Mouse (Mus musculus): ENCODE measurements around the gene Ceacam2. TPM values are rescaled to one million over a fixed set of nuclear protein-coding genes. Genes with fewer than 3 reads are reported as not detected.
"Not testable (repeated sequence)": the region's sequence is repeated elsewhere in the genome, so short reads cannot be mapped to it uniquely, and the experiment has no call there.

Ceacam2 gene
- total RNA-seq (2021): not detected

DNA sequence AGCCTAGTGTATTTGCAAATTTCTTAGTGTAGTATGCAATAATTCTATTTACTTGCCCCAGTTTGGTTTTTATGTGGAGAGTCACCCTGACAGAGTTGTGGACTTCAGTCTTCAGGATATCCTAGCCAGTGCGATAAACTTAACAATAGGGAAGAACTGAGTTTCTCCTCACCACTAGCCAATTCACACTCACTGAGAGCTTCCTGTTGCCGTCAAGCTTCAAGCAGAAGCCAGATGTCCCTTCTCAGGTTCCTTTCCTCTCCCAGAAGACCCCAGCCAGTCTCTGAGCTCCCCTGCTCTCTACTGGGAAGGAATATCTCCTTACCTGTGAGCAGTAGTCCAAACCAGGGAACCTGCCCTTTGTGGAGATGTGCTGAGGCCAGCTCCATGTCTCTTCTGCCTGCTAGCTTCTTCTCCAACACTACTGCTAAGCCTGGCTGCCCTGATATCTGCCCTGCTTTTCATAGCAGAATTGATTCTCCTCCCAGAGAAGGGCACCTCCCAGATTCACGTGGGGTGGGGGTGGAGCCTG, at the start of gene Ceacam2:
Ceacam2 (minus strand) TSS at position 482 of the 532 bp plus-strand sequence.
- DNase-seq; intact Hi-C loops (cut with DNase I): not testable (repeated sequence)

GRCm38 (mm10) chr7:25585351-25586204, 45.9 kb upstream of the Ceacam2 start:
- intact Hi-C loops (cut with DNase I): no loop called here
- no peak for DNase-seq

DNA sequence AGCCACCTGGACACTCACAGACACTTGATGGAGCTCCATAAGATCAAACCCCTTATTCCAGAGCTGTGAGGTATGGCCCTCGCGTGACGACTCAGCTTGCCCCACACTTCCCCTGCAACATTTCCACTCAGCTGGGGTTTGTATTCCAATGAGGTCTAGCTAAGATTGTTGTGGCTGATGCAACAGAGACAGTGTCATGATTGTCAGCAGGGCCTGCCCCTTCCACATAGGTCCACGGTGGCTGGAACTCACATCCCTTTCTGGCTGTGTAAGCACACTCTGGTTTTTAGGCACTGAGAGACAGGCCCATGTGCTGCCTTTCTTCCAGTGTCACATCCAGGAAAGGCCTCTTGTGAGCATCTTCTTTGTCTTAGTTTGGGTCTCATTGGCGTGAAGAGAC, 45.0 kb upstream of the Ceacam2 start:
- intact Hi-C loops (cut with DNase I): no loop called here
- DNase-seq: no peak

GRCm38 (mm10) chr7:25582301-25582810, 42.7 kb upstream of the Ceacam2 start:
- intact Hi-C loops (cut with DNase I): no loop called here
- DNase-seq: no peak

DNA sequence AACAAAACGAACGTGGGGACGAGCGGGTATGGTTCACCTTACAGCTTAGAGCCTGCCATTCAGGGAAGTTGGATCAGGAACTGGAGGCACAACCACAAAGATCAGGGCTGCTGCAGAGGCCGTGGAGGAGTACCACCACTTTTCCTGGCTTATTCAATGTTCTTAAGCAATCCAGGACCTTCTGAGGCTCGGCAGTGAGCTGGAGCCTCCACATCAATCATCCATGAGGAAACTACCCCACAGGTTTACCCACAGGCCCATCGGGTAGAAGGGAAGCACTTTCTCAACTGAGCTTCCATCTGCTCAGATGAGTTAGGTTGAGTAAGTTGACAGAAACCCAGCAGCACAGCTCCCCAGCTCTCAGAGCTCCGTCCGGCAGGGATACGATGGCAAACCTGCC, 39.8 kb upstream of the Ceacam2 start:
- no peak for DNase-seq
- intact Hi-C loops (cut with DNase I): no loop called here

DNA sequence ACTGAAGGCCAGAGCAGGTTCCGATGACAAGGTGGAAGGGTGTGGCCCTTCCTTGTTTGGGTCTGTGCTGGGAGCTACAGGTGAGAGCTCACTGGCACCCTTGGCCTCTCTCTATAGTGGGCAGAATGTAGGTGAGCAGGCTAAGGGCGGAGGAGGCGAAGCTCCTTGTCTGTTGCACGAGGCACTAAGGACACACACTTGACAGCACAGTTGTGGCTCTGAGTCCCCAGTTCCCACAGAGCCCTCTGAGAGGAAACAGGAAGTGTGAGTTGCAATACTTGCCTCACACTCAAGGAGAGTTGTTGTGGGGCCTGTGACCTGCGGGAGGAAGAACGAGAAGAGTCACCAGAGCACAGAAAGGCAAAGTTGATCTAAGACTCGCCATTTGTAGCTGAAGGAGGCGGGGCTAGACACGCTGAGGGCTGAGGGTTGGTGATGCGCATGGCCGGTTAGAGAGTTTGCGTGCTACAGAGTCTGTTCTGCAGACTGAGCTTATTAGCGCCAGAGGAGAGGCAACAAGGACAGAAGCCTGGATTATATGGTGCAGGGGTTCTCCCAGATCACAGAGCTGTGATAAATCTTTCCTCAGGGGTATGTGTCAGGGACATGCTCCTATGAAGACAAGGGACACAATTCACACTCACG, 37.3 kb upstream of the Ceacam2 start:
- intact Hi-C loops (cut with DNase I); DNase-seq: not testable (repeated sequence)

- intact Hi-C loops (cut with DNase I); DNase-seq: not testable (repeated sequence)
Measured at GRCm38 (mm10) chr7:25576308-25576707, 36.7 kb upstream of the Ceacam2 start.

- DNase-seq: no peak
- intact Hi-C loops (cut with DNase I): no loop called here
Measured at GRCm38 (mm10) chr7:25575870-25576269, 36.2 kb upstream of the Ceacam2 start.

- intact Hi-C loops (cut with DNase I): no loop called here
- DNase-seq: no peak
Measured at GRCm38 (mm10) chr7:25575105-25575504, 35.4 kb upstream of the Ceacam2 start.

DNA sequence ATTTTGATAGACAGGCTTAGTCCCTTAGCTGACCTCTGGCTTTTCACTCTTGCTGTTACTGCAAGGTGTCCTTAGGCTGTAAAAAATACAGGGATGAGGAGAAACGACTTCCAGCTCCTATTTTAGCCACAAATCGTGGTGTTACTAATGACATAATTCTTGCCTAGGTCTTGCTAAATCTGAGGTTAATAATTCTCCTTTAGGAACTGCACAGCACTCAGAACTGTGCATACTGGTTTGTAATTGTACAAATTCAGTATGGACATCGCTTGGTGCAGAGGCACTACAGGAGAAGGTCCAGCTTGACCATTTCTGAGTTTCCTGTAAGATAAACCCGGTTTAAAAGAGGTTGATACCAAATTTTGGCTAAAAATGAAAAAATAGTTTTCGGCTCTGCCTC, 34.1 kb upstream of the Ceacam2 start:
- intact Hi-C loops (cut with DNase I): not testable (repeated sequence)

GRCm38 (mm10) chr7:25568721-25569120, 29.1 kb upstream of the Ceacam2 start:
- intact Hi-C loops (cut with DNase I): no loop called here
- DNase-seq: no peak

More for the DNA sequence above, 34.1 kb upstream of the Ceacam2 start:
- DNase-seq: not testable (repeated sequence)

- peak; percentile 4 for DNase-seq
- intact Hi-C loops (cut with DNase I): not testable (repeated sequence)
Measured at GRCm38 (mm10) chr7:25541464-25541863, 1.8 kb upstream of the Ceacam2 start.

GRCm38 (mm10) chr7:25539954-25540353, 297 bp upstream of the Ceacam2 start:
- DNase-seq; intact Hi-C loops (cut with DNase I): not testable (repeated sequence)

- no peak for DNase-seq
- intact Hi-C loops (cut with DNase I): no loop called here
Measured at GRCm38 (mm10) chr7:25530837-25531236, 8.8 kb downstream of the Ceacam2 start.

DNA sequence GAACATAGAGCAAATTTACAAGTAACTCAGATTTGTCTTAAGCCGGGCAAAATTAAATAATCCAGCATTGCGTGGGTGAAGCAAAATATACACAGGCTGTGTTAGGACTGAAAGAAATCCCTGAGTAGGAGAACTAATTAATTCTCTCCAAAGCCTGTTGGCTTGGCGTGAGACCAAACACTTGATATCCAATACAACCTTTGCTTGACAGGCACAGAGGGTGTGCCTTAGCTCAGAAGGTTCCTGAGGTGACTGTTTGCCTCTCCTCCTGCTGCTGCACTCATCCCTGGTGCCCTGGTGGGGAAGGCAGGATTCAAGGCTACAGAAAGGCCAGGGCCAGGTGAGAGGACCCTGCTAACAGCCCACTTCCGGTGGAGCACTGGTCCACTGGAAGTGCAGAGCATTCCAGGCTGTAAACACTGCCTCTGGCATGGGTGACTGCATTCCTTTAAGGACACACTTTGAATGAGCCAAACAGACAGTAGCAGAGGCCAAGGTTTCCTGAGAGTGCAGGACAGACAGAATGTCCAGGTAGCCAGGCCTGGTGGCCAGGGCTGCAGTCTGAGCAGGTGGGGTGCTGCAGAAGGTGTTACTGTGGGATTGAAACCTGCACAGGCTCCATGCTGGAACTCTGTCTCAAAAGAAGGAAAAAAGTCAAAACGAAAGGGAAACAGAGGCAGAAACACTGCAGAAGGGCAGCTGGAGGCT, 23.4 kb downstream of the Ceacam2 start:
- DNase-seq: not testable (repeated sequence)

DNA sequence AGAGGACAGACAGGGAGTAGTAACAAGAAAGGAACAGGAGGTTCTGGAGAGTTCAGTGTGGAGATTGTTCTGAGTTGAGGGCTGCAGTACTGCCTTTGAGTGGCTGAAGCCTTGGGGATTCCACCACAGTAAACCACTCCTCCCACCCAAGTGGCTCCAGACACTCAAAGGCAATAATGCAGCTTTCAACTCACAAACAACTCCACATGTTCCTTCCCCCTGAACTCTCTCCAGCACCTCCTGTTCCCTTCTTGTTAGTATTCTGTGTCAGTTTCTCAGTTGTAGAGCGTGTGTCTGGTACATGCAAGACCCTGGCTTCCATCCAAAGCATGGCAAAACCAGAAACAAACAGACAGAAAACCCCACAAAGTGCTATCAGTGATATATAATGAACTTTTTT, 24.0 kb downstream of the Ceacam2 start:
- intact Hi-C loops (cut with DNase I); DNase-seq: not testable (repeated sequence)

More for the DNA sequence above, 23.4 kb downstream of the Ceacam2 start:
- intact Hi-C loops (cut with DNase I): not testable (repeated sequence)

DNA sequence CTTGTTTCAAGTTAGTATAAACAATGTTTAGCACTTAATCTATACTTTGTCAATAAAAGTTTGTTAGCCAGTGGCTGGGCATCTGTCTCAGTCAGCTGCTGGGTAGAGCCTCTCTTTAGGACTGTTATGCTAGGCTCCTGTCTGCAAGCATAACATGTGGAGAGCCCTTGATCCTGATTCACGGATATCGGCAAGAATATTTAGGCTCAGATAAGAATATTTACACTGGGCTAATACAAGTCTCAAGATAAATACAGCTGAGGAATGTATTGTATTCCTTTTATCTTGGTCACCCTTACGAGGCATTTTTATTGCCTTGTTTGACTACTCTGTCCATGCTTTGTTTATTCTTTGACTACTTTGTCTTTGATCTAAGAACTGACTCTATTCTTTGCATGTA, 29.7 kb downstream of the Ceacam2 start:
- no peak for DNase-seq
- intact Hi-C loops (cut with DNase I): no loop called here

DNA sequence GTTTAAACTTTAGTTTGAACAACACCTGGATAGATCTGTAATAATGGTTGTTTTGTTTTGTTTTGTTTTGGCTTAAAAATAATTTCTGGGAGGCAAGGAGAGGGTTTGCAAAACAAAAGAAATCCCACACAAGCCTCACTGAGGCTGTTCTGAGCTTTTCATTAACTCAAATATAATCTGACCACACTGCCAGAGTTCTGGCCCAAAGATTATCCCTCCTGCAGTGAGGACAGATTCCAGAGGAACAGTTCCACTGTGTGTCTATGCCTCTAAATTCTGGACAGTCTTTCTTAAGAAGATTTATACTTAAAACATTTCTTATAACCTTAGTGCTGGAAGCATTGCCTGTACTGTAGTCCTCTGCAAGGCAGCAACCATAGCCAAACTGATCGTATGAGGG, 45.0 kb downstream of the Ceacam2 start:
- no peak for DNase-seq
- intact Hi-C loops (cut with DNase I): no loop called here

GRCm38 (mm10) chr7:25490698-25491097, 49.0 kb downstream of the Ceacam2 start:
- intact Hi-C loops (cut with DNase I): not testable (repeated sequence)

DNA sequence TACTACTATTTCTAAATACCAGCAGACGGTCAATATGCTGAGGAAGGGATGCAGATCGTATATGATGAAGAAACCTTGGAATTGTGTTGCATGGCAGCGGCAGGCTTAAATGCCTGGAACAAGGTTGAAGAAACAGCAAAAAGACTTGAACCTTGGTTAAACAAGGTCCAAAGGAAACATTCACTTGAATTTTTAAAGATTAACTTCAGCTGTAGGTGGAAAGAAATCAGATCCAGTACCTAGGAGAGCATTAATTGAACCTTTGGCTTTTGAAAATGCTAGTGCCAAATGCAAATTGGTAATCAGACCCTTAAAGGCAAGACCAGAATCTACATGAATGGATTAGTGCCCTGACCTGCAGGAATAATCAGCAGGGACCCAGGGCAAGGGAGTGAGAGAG, 50.3 kb downstream of the Ceacam2 start:
- DNase-seq; intact Hi-C loops (cut with DNase I): not testable (repeated sequence)

More at GRCm38 (mm10) chr7:25490698-25491097, 49.0 kb downstream of the Ceacam2 start:
- DNase-seq: not testable (repeated sequence)

DNA sequence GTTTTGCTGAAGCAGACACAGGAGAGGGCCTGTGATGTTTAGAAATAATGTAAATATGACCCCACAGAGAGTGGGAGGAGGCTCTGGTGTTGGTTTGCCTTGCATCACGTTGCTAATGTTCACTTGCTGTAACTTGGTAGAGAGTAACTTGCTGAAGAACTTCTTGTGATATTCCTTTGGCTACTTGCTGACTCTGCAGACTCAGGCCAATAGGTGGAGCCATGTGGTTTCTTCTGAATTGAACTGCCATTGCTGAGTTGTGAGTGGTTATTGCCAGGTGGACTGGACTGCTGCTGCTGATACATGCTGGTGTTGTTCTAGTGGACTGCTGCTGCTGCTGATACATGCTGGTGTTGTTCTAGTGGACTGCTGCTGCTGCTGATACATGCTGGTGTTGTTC, 53.5 kb downstream of the Ceacam2 start:
- peak; percentile 48 for DNase-seq
- intact Hi-C loops (cut with DNase I): no loop called here

Measured in left cerebral cortex, postnatal 4 days (tissue).